Mouse (Mus musculus): Measurements from ENCODE around the gene Gm17416. TPM values are rescaled to one million over a fixed set of nuclear protein-coding genes. Genes with fewer than 3 reads are reported as not detected.

The Gm17416 gene
- not detected for polyA plus RNA-seq (2015; fragmentation: Illumina TruSeq; extraction: RNeasy Lipid Tissue Mini Kit (QIAGEN cat#74804); ENCODE audit: low read depth, low replicate concordance)

DNA sequence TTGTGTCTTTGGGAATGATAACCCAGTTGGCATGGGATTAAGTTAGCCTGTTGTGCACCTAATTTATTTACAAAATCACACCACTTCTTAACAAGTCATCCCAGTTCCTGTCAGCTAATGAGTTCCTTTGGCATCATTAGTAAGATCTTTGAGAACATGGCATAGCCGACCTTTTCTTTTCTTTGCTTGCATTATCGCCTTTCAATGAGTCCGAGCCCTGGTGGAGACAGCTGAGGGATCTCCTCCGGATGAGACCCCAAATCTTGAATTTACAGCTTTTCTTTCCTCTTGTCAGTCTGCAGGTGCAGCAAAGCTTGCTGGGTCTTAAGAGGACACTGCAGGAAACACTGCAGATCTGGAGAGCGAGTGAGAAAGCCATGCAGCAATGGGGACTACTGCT lies at the start of gene Gm17416:
Gene Gm17416, plus strand, starts transcription at position 301 of the 400 bp plus-strand sequence.

GRCm38 (mm10) chr2:152539944-152540710 lies 29.0 kb upstream of the Gm17416 start, which contains the start of gene Defb29:
Gene Defb29, minus strand, starts transcription at chr2:152540098.

DNA sequence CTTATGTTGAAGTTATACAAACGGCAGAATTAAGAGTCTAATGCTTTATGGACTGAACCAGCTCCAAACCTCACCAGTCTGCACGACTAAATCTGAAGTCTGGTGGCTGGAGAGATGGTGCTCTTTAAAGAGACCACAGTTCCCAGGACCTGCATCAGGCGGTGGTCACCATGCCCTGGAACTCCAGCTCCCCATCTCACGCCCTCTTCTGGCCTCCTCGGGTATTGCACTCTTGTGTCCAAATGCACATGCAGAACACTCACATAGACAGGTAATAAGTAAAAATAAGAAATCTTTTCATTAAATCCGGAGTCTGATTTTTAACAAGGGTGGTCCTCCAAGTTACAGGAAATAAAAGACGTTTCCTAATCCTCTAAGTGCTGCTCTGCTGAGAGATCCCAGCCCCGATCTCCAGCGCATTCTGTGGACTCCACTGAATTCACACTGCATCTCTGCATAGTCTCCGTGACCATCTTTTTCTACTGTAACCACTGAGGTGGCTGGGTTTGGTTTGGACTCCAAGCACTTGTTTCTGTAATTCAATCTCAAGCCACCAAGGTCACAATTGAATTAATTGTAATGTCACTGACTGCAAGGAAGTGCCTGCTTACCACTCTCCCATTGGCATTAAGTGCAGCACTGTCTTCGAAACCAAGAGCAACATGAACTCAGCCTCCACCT lies 3.1 kb downstream of the Gm17416 start, which contains the start of gene Defb21:
Gene Defb21, plus strand, starts transcription at position 631 of the 681 bp plus-strand sequence.

GRCm38 (mm10) chr2:152580107-152580506 lies 11.0 kb downstream of the Gm17416 start, which contains the start of gene Defb19:
Gene Defb19, minus strand, starts transcription at chr2:152580312.

DNA sequence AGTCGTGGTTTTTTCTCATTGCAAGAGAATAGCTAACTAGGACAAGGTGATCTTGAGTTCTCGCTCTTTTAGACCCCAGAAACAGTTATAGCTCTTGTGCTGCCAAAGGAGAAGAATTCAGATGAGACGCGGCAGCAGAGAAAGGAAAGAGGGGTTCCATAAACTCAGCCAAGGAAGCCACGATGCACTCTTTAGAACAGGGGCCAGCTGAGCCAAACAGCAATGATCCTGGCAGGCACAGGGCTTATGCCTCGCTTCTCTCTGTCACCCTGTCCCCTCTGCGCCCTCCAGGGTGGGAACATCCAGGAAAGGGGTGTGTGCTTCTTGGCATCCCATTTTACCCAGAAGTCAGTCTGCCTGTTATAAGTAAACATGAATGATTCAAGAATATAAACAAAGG lies 30.2 kb downstream of the Gm17416 start, which contains the start of gene Defb45:
Gene Defb45, minus strand, starts transcription at position 101 of the 400 bp plus-strand sequence.

GRCm38 (mm10) chr2:152604057-152604456 lies 34.9 kb downstream of the Gm17416 start, which contains the start of gene Defb36:
Gene Defb36, plus strand, starts transcription at chr2:152604327.

Other genes starting within 250 kb of the Gm17416 start
- gene Rbck1, start 236.7 kb upstream of the Gm17416 start, polyA plus RNA-seq (2015; fragmentation: Illumina TruSeq; extraction: RNeasy Lipid Tissue Mini Kit (QIAGEN cat#74804); ENCODE audit: low read depth, low replicate concordance) = 101 TPM
- 0.51 TPM for gene Trib3, start 225.3 kb upstream of the Gm17416 start, polyA plus RNA-seq (2015; fragmentation: Illumina TruSeq; extraction: RNeasy Lipid Tissue Mini Kit (QIAGEN cat#74804); ENCODE audit: low read depth, low replicate concordance)
- 136 TPM for gene Nrsn2, start 192.7 kb upstream of the Gm17416 start, polyA plus RNA-seq (2015; fragmentation: Illumina TruSeq; extraction: RNeasy Lipid Tissue Mini Kit (QIAGEN cat#74804); ENCODE audit: low read depth, low replicate concordance)
- 7.6 TPM for gene Sox12, start 171.3 kb upstream of the Gm17416 start, polyA plus RNA-seq (2015; fragmentation: Illumina TruSeq; extraction: RNeasy Lipid Tissue Mini Kit (QIAGEN cat#74804); ENCODE audit: low read depth, low replicate concordance)
- gene Zcchc3, start 154.3 kb upstream of the Gm17416 start, polyA plus RNA-seq (2015; fragmentation: Illumina TruSeq; extraction: RNeasy Lipid Tissue Mini Kit (QIAGEN cat#74804); ENCODE audit: low read depth, low replicate concordance) = 5.2 TPM
- gene 6820408C15Rik, start 153.8 kb upstream of the Gm17416 start, polyA plus RNA-seq (2015; fragmentation: Illumina TruSeq; extraction: RNeasy Lipid Tissue Mini Kit (QIAGEN cat#74804); ENCODE audit: low read depth, low replicate concordance) = 2.1 TPM
- gene Defb23, start 104.7 kb upstream of the Gm17416 start, polyA plus RNA-seq (2015; fragmentation: Illumina TruSeq; extraction: RNeasy Lipid Tissue Mini Kit (QIAGEN cat#74804); ENCODE audit: low read depth, low replicate concordance) = not detected
- gene Defb20, start 92.3 kb upstream of the Gm17416 start, polyA plus RNA-seq (2015; fragmentation: Illumina TruSeq; extraction: RNeasy Lipid Tissue Mini Kit (QIAGEN cat#74804); ENCODE audit: low read depth, low replicate concordance) = not detected
- not detected for gene Defb22, start 79.2 kb upstream of the Gm17416 start, polyA plus RNA-seq (2015; fragmentation: Illumina TruSeq; extraction: RNeasy Lipid Tissue Mini Kit (QIAGEN cat#74804); ENCODE audit: low read depth, low replicate concordance)
- gene Defb26, start 57.6 kb upstream of the Gm17416 start, polyA plus RNA-seq (2015; fragmentation: Illumina TruSeq; extraction: RNeasy Lipid Tissue Mini Kit (QIAGEN cat#74804); ENCODE audit: low read depth, low replicate concordance) = not detected
- not detected for gene Defb28, start 51.1 kb upstream of the Gm17416 start, polyA plus RNA-seq (2015; fragmentation: Illumina TruSeq; extraction: RNeasy Lipid Tissue Mini Kit (QIAGEN cat#74804); ENCODE audit: low read depth, low replicate concordance)
- not detected for gene Defb29, start 29.2 kb upstream of the Gm17416 start, polyA plus RNA-seq (2015; fragmentation: Illumina TruSeq; extraction: RNeasy Lipid Tissue Mini Kit (QIAGEN cat#74804); ENCODE audit: low read depth, low replicate concordance)
- gene Defb21, start 3.4 kb downstream of the Gm17416 start, polyA plus RNA-seq (2015; fragmentation: Illumina TruSeq; extraction: RNeasy Lipid Tissue Mini Kit (QIAGEN cat#74804); ENCODE audit: low read depth, low replicate concordance) = not detected
- not detected for gene Defb19, start 11.0 kb downstream of the Gm17416 start, polyA plus RNA-seq (2015; fragmentation: Illumina TruSeq; extraction: RNeasy Lipid Tissue Mini Kit (QIAGEN cat#74804); ENCODE audit: low read depth, low replicate concordance)
- gene Defb45, start 30.1 kb downstream of the Gm17416 start, polyA plus RNA-seq (2015; fragmentation: Illumina TruSeq; extraction: RNeasy Lipid Tissue Mini Kit (QIAGEN cat#74804); ENCODE audit: low read depth, low replicate concordance) = not detected
- gene Defb36, start 35.0 kb downstream of the Gm17416 start, polyA plus RNA-seq (2015; fragmentation: Illumina TruSeq; extraction: RNeasy Lipid Tissue Mini Kit (QIAGEN cat#74804); ENCODE audit: low read depth, low replicate concordance) = not detected
- not detected for gene Defb25, start 53.7 kb downstream of the Gm17416 start, polyA plus RNA-seq (2015; fragmentation: Illumina TruSeq; extraction: RNeasy Lipid Tissue Mini Kit (QIAGEN cat#74804); ENCODE audit: low read depth, low replicate concordance)
- gene Rem1, start 57.6 kb downstream of the Gm17416 start, polyA plus RNA-seq (2015; fragmentation: Illumina TruSeq; extraction: RNeasy Lipid Tissue Mini Kit (QIAGEN cat#74804); ENCODE audit: low read depth, low replicate concordance) = 0.54 TPM
- gene H13, start 100.1 kb downstream of the Gm17416 start, polyA plus RNA-seq (2015; fragmentation: Illumina TruSeq; extraction: RNeasy Lipid Tissue Mini Kit (QIAGEN cat#74804); ENCODE audit: low read depth, low replicate concordance) = 58.2 TPM
- gene Mcts2, start 117.7 kb downstream of the Gm17416 start, polyA plus RNA-seq (2015; fragmentation: Illumina TruSeq; extraction: RNeasy Lipid Tissue Mini Kit (QIAGEN cat#74804); ENCODE audit: low read depth, low replicate concordance) = 23.2 TPM
- 27.4 TPM for gene Id1, start 166.9 kb downstream of the Gm17416 start, polyA plus RNA-seq (2015; fragmentation: Illumina TruSeq; extraction: RNeasy Lipid Tissue Mini Kit (QIAGEN cat#74804); ENCODE audit: low read depth, low replicate concordance)
- 7.2 TPM for gene Cox4i2, start 184.8 kb downstream of the Gm17416 start, polyA plus RNA-seq (2015; fragmentation: Illumina TruSeq; extraction: RNeasy Lipid Tissue Mini Kit (QIAGEN cat#74804); ENCODE audit: low read depth, low replicate concordance)